Comparison of ENCODE assay signal across 8 mouse cellular contexts in genomic region chr10:93165416-93166381, GRCm38 (mm10). TPM values are rescaled to one million over a fixed set of nuclear protein-coding genes. Genes with fewer than 3 reads are reported as not detected.
DNase-seq lines count a peak whose midpoint lies in the region; ATAC-seq lines count a peak whose summit lies in the region.

No protein-coding gene starts in this region.

- WGBS in lung, embryonic 16.5 days = 25% methylated on average over 14 of the region's 14 CpGs
- 7% methylated on average over 14 of the region's 14 CpGs for WGBS in hindbrain, embryonic 14.5 days
- WGBS in midbrain, embryonic 14.5 days = 5% methylated on average over 14 of the region's 14 CpGs

- no peaks in the 10 kb centered on the region for H3K9me3 ChIP-seq in lung, embryonic 16.5 days (ENCODE audit: control insufficient read depth, low read length)
- H3K9me3 ChIP-seq in hindbrain, embryonic 14.5 days (ENCODE audit: control insufficient read depth, low read length) = no peaks in the 10 kb centered on the region
- H3K9me3 ChIP-seq in midbrain, embryonic 14.5 days (ENCODE audit: control insufficient read depth, low read length) = no peaks in the 10 kb centered on the region

- H3K9ac ChIP-seq in lung, embryonic 16.5 days (ENCODE audit: low read length) = no peak overlapping the region
- peak overlapping the region; percentile 46 for H3K9ac ChIP-seq in hindbrain, embryonic 14.5 days
- peak overlapping the region; percentile 32 for H3K9ac ChIP-seq in midbrain, embryonic 14.5 days (replicated peaks; ENCODE audit: low read length)

- no peaks in the 10 kb centered on the region for H3K27me3 ChIP-seq in lung, embryonic 16.5 days (ENCODE audit: control insufficient read depth, insufficient read depth, low read depth, low read length)
- H3K27me3 ChIP-seq in hindbrain, embryonic 14.5 days (ENCODE audit: control insufficient read depth, insufficient read depth, low read length) = no peaks in the 10 kb centered on the region
- no peaks in the 10 kb centered on the region for H3K27me3 ChIP-seq in midbrain, embryonic 14.5 days (ENCODE audit: control insufficient read depth, insufficient read depth, low read length)

- peaks cover 25% of the 10 kb centered on the region for H3K4me1 ChIP-seq in lung, embryonic 16.5 days (replicated peaks; ENCODE audit: control insufficient read depth, insufficient read depth, low read length)
- H3K4me1 ChIP-seq in hindbrain, embryonic 14.5 days (replicated peaks; ENCODE audit: control insufficient read depth, insufficient read depth, low read length) = peaks cover 37% of the 10 kb centered on the region
- H3K4me1 ChIP-seq in midbrain, embryonic 14.5 days (ENCODE audit: control insufficient read depth, insufficient read depth, low read length) = peaks cover 45% of the 10 kb centered on the region

- H3K4me2 ChIP-seq in lung, embryonic 16.5 days (ENCODE audit: low read depth, low read length) = peak overlapping the region; percentile 18
- peak overlapping the region; percentile 44 for H3K4me2 ChIP-seq in hindbrain, embryonic 14.5 days (replicated peaks)
- H3K4me2 ChIP-seq in midbrain, embryonic 14.5 days (ENCODE audit: low read length) = peak overlapping the region; percentile 45

- peak overlapping the region; percentile 83 for H3K27ac ChIP-seq in lung, embryonic 16.5 days (ENCODE audit: low read length)
- H3K27ac ChIP-seq in hindbrain, embryonic 14.5 days = peak overlapping the region; percentile 66
- H3K27ac ChIP-seq in midbrain, embryonic 14.5 days (replicated peaks; ENCODE audit: low read depth, low read length) = peak overlapping the region; percentile 46

- no peaks in the 10 kb centered on the region for H3K36me3 ChIP-seq in lung, embryonic 16.5 days (ENCODE audit: control insufficient read depth, insufficient read depth, low read length)
- no peaks in the 10 kb centered on the region for H3K36me3 ChIP-seq in hindbrain, embryonic 14.5 days (replicated peaks; ENCODE audit: control insufficient read depth, insufficient read depth)
- no peaks in the 10 kb centered on the region for H3K36me3 ChIP-seq in midbrain, embryonic 14.5 days (ENCODE audit: control insufficient read depth, insufficient read depth, low read length)

- ATAC-seq in lung, embryonic 16.5 days (ENCODE audit: low read depth) = no peak
- no peak for ATAC-seq in hindbrain, embryonic 14.5 days (ENCODE audit: low FRiP score)
- no peak for ATAC-seq in midbrain, embryonic 14.5 days (ENCODE audit: low FRiP score, low TSS enrichment)

- DNase-seq in lung, postnatal 25 days (ENCODE audit: low spot score) = no peak
- peak; percentile 45 for DNase-seq in embryo, embryonic 9.5 days (ENCODE audit: extremely low spot score)
- no peak for DNase-seq in hindbrain, embryonic 14.5 days (ENCODE audit: low spot score)
- DNase-seq in midbrain, embryonic 14.5 days = peak; percentile 55
- no peak for DNase-seq in frontal cortex, postnatal 14 days (ENCODE audit: low spot score in 2 of 2)
- no peak for DNase-seq in right cerebral cortex, postnatal 14 days
- no peak for DNase-seq in kidney, adult 18-20 months

- peak overlapping the region; percentile 0; the same call in 1 of the 2 replicates for H3K4me3 ChIP-seq in lung, embryonic 16.5 days (ENCODE audit: low read length)
- no peak overlapping the region; the same call in 1 of the 2 replicates for H3K4me3 ChIP-seq in hindbrain, embryonic 14.5 days (replicated peaks; ENCODE audit: low read length)
- H3K4me3 ChIP-seq in midbrain, embryonic 14.5 days (replicated peaks; ENCODE audit: low read depth, low read length) = peak overlapping the region; percentile 9

RNA-seq across cellular contexts. Expression of gene Cdk17, which starts 5.0 kb away (rescaled TPM):
- 15.0 and 15.8 TPM in 2 replicates for polyA plus RNA-seq in lung, embryonic 16.5 days (2015; fragmentation: Nextera tagmentation; extraction: Ambion mirVana)
- polyA plus RNA-seq in hindbrain, embryonic 14.5 days (2014; fragmentation: Nextera tagmentation; extraction: Ambion mirVana) = 61.1 and 68.3 TPM in 2 replicates
- polyA plus RNA-seq in midbrain, embryonic 14.5 days (2014; fragmentation: Nextera tagmentation; extraction: Ambion mirVana) = 57.0 and 67.8 TPM in 2 replicates

Comparison
In these comparisons a context has a peak if more than half of its experiments do, and no peak if none do; other contexts are left out.
1. DNase-seq: peak in embryo, embryonic 9.5 days (single experiment) and midbrain, embryonic 14.5 days (single experiment); none in lung, postnatal 25 days (single experiment), hindbrain, embryonic 14.5 days (single experiment), frontal cortex, postnatal 14 days (0 of 2), right cerebral cortex, postnatal 14 days (single experiment) and kidney, adult 18-20 months (single experiment).
2. Peak in every context shown above with its lines, with median percentiles within 50 percentile points of each other: H3K27ac ChIP-seq and H3K4me2 ChIP-seq.